Mouse (Mus musculus) neural tube, embryonic 10.5 days (tissue): ENCODE results near the gene Gm13889.

Experiments
- DNase-seq: peaks from one replicate; pipeline ENCODE4 v3.0.0-alpha.2; 2017; ENCODE audit warnings: low spot score; ENCODE audit errors: extremely low spot score

The Gm13889 gene

GRCm38 (mm10) chr2:93958216-93958615 is 1.2 kb upstream of the Gm13889 start:
- no peak for DNase-seq

GRCm38 (mm10) chr2:93957785-93958175 is 779 bp upstream of the Gm13889 start:
- DNase-seq: no peak

- peak; percentile 77 for DNase-seq
Observed at GRCm38 (mm10) chr2:93956331-93956801, 635 bp downstream of the Gm13889 start.

- DNase-seq: no peak
Observed at GRCm38 (mm10) chr2:93955886-93956285, 1.1 kb downstream of the Gm13889 start.

GRCm38 (mm10) chr2:93954781-93955578 is 2.0 kb downstream of the Gm13889 start:
- peak; percentile 35 for DNase-seq

GRCm38 (mm10) chr2:93953726-93954125 is 3.3 kb downstream of the Gm13889 start:
- DNase-seq: no peak

- DNase-seq: no peak
Observed at GRCm38 (mm10) chr2:93946976-93947375, 10.0 kb downstream of the Gm13889 start.

GRCm38 (mm10) chr2:93944855-93945254 is 12.1 kb downstream of the Gm13889 start:
- no peak for DNase-seq

GRCm38 (mm10) chr2:93944099-93944498 is 12.9 kb downstream of the Gm13889 start:
- no peak for DNase-seq

GRCm38 (mm10) chr2:93941670-93942069 is 15.3 kb downstream of the Gm13889 start:
- no peak for DNase-seq

GRCm38 (mm10) chr2:93938534-93938933 is 18.5 kb downstream of the Gm13889 start:
- DNase-seq: no peak

GRCm38 (mm10) chr2:93928866-93929265 is 28.1 kb downstream of the Gm13889 start:
- DNase-seq: no peak

GRCm38 (mm10) chr2:93927701-93928437 is 29.1 kb downstream of the Gm13889 start:
- DNase-seq: no peak

- DNase-seq: no peak
Observed at GRCm38 (mm10) chr2:93926141-93926540, 30.9 kb downstream of the Gm13889 start.

- no peak for DNase-seq
Observed at GRCm38 (mm10) chr2:93919093-93919492, 37.9 kb downstream of the Gm13889 start.

- no peak for DNase-seq
Observed at GRCm38 (mm10) chr2:93913552-93913951, 43.4 kb downstream of the Gm13889 start.

GRCm38 (mm10) chr2:93911942-93912341 is 45.1 kb downstream of the Gm13889 start:
- DNase-seq: no peak

- DNase-seq: no peak
Observed at GRCm38 (mm10) chr2:93909716-93910115, 47.3 kb downstream of the Gm13889 start.

- DNase-seq: no peak
Observed at GRCm38 (mm10) chr2:93907519-93908294, 49.3 kb downstream of the Gm13889 start.

GRCm38 (mm10) chr2:93906316-93906715 is 50.7 kb downstream of the Gm13889 start:
- DNase-seq: no peak
